Mouse (Mus musculus) hematopoietic stem cell, adult 5-6 weeks (primary cell): Measurements from ENCODE around the gene H2al1j. TPM values are rescaled to one million over a fixed set of nuclear protein-coding genes. Genes with fewer than 3 reads are reported as not detected.
"Not testable (repeated sequence)": the region's sequence is repeated elsewhere in the genome, so short reads cannot be mapped to it uniquely, and the experiment has no call there.

Experiments
- ATAC-seq, 2 experiments: fragments of 125-278 bp in 1 of 2; replicated peaks in 1 of 2; 2 replicates each; pipeline ENCODE4 v1.8.0; 2016 to 2017; ENCODE audit warnings: inconsistent platforms in 2 of 2, mild to moderate bottlenecking in 2 of 2, moderate number of reproducible peaks in 2 of 2, low read depth in 1 of 2, moderate TSS enrichment in 1 of 2; ENCODE audit not compliant: low FRiP score in 2 of 2, poor library complexity in 2 of 2, severe bottlenecking in 2 of 2, insufficient read depth in 1 of 2, low TSS enrichment in 1 of 2
- total RNA-seq: library from RNA; stranded (forward); fragments of 172-1452, 232-1000 nt; gene quantifications from 2 replicates; pipeline ENCODE4 v1.2.3, GENCODE M21; 2017

The H2al1j gene
- not detected in 2 replicates for total RNA-seq

DNA sequence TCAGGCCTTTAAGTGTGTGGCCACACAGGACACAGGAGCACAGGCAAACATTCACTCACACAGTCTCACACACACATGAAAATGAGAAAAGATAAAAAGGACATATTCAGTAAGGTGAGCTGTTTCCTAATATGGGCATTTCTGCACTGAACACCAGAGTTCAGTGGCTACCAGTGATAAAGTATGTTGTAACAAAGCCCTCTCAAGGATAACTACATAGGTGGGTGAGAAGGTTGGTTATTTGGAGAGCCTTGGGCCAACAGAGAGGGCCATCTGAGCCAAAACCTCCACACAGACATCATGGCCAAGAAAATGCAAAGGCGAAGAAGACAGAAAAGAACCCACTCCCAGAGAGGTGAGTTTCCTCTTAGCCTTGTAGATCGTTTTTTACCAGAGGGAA, at the start of gene H2al1j:
H2al1j (plus strand) TSS at position 301 of the 400 bp plus-strand sequence.
- not testable (repeated sequence) for ATAC-seq

DNA sequence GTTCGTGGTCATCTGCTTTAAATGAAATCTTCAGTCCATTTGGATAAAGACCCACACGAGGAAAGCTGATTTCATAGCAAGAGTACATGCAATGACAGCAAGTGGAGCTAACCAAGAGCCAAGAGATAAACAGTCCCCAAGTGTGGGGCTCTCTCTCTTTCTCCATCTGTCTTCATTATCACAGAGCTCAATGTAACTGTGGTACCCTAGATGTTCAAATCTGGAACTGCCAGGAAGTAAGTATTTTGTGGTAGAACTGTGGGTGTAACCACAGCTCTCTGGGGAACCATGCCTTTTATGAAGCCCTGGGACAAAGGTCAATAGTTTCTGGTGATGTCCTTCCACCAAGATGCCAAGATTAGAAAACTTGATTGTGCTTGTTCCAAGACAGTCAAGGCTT, 46.9 kb upstream of the H2al1j start:
- no peak for ATAC-seq

DNA sequence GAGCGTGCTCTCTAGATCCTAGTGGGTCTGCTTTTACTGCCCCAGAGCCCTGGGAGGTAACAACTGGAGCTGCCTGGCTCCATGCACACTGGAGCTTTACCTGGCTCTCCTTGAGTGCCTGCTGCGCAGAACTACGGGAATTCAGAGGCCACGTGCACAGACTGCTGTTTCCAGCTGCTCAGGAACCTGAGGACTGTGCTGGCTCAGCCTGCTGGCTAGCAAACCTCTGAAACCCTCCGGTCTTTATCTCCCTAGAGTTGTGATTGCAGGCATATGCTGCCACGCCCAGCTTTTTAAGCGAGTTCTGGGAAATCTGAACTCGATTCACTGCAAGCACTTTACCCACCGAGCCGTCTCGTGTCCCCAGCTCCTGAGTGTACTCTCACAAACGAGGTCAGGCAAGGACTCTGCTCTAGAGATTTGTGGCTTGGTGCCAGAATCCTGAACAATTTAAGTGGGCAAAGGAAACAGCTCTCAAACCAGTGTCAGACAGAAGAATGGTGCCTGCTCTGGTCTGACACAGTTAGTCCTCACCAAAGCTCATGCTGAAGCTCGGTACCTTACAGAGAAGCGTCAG, 39.2 kb upstream of the H2al1j start:
- no peak for ATAC-seq

DNA sequence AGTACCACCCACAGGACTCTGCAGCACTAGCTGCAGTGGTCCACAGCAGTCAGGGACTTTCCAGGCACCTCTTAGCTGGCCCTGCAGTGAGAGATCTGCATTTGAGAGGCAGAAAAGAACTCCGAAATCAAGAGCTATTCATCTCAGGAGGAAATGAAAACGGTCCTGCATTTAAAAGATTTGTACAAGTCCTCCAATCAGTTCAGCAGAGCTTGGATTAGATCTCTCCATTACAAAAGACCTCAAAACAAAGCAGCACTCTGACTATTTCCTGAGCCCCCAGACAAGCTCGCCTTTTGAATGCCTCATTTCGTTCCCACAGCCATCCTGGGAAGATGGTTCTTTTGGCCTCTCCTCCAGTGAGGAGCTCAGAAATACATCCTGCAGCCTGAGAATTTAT, 38.4 kb upstream of the H2al1j start:
- ATAC-seq, result no peak

DNA sequence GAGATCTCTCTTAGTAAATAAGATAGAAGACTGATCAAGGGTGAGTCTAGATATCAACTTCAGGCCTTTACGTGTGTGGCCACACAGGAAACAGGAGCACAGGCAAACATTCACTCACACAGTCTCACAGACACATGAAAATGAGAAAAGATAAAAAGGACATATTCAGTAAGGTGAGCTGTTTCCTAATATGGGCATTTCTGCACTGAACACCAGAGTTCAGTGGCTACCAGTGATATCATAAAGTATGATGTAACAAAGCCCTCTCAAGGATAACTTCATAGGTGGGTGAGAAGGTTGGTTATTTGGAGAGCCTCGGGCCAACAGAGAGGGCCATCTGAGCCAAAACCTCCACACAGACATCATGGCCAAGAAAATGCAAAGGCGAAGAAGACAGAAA, 28.7 kb upstream of the H2al1j start, which contains the start of gene H2al1a:
H2al1a (plus strand) TSS at position 301 of the 400 bp plus-strand sequence.
- not testable (repeated sequence) for ATAC-seq

DNA sequence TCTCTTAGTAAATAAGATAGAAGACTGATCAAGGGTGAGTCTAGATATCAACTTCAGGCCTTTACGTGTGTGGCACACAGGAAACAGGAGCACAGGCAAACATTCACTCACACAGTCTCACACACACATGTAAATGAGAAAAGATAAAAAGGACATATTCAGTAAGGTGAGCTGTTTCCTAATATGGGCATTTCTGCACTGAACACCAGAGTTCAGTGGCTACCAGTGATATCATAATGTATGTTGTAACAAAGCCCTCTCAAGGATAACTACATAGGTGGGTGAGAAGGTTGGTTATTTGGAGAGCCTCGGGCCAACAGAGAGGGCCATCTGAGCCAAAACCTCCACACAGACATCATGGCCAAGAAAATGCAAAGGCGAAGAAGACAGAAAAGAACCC, 25.5 kb upstream of the H2al1j start, which contains the start of gene H2al1b:
H2al1b (plus strand) TSS at position 301 of the 400 bp plus-strand sequence.
- not testable (repeated sequence) for ATAC-seq

DNA sequence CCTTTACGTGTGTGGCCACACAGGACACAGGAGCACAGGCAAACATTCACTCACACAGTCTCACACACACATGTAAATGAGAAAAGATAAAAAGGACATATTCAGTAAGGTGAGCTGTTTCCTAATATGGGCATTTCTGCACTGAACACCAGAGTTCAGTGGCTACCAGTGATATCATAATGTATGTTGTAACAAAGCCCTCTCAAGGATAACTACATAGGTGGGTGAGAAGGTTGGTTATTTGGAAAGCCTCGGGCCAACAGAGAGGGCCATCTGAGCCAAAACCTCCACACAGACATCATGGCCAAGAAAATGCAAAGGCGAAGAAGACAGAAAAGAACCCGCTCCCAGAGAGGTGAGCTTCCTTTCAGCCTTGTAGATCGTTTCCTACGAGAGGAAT, 22.3 kb upstream of the H2al1j start, which contains the start of gene H2al1c:
H2al1c (plus strand) TSS at position 301 of the 400 bp plus-strand sequence.
- not testable (repeated sequence) for ATAC-seq

DNA sequence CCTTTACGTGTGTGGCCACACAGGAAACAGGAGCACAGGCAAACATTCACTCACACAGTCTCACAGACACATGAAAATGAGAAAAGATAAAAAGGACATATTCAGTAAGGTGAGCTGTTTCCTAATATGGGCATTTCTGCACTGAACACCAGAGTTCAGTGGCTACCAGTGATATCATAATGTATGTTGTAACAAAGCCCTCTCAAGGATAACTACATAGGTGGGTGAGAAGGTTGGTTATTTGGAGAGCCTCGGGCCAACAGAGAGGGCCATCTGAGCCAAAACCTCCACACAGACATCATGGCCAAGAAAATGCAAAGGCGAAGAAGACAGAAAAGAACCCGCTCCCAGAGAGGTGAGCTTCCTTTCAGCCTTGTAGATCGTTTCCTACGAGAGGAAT, 19.1 kb upstream of the H2al1j start, which contains the start of gene H2al1d:
H2al1d (plus strand) TSS at position 301 of the 400 bp plus-strand sequence.
- not testable (repeated sequence) for ATAC-seq

DNA sequence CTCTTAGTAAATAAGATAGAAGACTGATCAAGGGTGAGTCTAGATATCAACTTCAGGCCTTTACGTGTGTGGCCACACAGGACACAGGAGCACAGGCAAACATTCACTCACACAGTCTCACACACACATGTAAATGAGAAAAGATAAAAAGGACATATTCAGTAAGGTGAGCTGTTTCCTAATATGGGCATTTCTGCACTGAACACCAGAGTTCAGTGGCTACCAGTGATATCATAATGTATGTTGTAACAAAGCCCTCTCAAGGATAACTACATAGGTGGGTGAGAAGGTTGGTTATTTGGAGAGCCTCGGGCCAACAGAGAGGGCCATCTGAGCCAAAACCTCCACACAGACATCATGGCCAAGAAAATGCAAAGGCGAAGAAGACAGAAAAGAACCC, 16.0 kb upstream of the H2al1j start, which contains the start of gene H2al1e:
H2al1e (plus strand) TSS at position 301 of the 400 bp plus-strand sequence.
- ATAC-seq, result not testable (repeated sequence)

DNA sequence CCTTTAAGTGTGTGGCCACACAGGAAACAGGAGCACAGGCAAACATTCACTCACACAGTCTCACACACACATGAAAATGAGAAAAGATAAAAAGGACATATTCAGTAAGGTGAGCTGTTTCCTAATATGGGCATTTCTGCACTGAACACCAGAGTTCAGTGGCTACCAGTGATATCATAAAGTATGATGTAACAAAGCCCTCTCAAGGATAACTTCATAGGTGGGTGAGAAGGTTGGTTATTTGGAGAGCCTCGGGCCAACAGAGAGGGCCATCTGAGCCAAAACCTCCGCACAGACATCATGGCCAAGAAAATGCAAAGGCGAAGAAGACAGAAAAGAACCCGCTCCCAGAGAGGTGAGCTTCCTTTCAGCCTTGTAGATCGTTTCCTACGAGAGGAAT, 12.8 kb upstream of the H2al1j start, which contains the start of gene H2al1f:
H2al1f (plus strand) TSS at position 301 of the 400 bp plus-strand sequence.
- not testable (repeated sequence) for ATAC-seq

DNA sequence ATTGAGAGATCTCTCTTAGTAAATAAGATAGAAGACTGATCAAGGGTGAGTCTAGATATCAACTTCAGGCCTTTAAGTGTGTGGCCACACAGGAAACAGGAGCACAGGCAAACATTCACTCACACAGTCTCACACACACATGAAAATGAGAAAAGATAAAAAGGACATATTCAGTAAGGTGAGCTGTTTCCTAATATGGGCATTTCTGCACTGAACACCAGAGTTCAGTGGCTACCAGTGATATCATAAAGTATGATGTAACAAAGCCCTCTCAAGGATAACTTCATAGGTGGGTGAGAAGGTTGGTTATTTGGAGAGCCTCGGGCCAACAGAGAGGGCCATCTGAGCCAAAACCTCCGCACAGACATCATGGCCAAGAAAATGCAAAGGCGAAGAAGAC, 9.7 kb upstream of the H2al1j start, which contains the start of gene H2al1g:
H2al1g (plus strand) TSS at position 301 of the 400 bp plus-strand sequence.
- not testable (repeated sequence) for ATAC-seq

DNA sequence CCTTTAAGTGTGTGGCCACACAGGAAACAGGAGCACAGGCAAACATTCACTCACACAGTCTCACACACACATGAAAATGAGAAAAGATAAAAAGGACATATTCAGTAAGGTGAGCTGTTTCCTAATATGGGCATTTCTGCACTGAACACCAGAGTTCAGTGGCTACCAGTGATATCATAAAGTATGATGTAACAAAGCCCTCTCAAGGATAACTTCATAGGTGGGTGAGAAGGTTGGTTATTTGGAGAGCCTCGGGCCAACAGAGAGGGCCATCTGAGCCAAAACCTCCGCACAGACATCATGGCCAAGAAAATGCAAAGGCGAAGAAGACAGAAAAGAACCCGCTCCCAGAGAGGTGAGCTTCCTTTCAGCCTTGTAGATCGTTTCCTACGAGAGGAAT, 6.4 kb upstream of the H2al1j start, which contains the start of gene H2al1h:
H2al1h (plus strand) TSS at position 301 of the 400 bp plus-strand sequence.
- ATAC-seq, result not testable (repeated sequence)

DNA sequence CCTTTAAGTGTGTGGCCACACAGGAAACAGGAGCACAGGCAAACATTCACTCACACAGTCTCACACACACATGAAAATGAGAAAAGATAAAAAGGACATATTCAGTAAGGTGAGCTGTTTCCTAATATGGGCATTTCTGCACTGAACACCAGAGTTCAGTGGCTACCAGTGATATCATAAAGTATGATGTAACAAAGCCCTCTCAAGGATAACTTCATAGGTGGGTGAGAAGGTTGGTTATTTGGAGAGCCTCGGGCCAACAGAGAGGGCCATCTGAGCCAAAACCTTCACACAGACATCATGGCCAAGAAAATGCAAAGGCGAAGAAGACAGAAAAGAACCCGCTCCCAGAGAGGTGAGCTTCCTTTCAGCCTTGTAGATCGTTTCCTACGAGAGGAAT, 3.3 kb upstream of the H2al1j start, which contains the start of gene H2al1i:
H2al1i (plus strand) TSS at position 301 of the 400 bp plus-strand sequence.
- not testable (repeated sequence) for ATAC-seq

DNA sequence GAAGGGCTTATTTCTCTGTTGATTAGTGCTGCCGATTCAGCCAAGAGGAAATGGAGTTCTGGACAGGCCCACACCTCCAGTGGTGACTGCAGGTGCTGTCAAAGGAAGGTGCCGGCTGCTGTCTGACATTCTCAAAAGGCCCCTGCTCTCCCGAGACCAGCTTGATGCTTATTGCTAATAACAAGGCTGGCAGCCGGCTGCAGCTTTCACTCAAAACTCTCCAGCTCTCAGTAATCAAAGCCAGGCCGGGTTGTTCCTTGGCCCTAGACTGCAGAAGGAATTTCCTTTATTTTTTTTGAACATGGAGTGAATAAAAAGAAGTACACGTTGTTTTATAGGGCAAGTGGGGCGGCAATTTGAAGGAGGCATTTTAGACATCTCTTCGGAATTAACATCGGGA, 18.1 kb downstream of the H2al1j start:
- ATAC-seq, result no peak

DNA sequence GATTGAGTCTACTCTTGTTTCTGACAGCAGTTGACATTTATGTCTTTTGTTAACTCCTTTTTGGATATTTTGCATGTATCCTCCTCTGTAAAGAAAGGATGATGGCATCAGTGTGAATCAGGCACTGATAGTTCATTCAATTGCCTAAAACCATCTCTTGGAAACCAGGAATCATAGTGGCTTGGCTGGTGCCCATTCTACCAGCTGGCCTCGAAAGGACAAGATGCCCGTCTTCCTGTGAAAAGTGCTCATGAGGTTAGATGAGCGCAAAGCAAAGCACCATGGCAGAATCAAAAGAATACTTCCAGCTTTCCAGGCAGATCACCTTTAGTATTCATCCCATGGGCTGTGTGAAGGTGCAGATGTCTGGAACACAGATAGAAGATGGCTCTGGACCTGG, 19.1 kb downstream of the H2al1j start:
- ATAC-seq, result no peak

DNA sequence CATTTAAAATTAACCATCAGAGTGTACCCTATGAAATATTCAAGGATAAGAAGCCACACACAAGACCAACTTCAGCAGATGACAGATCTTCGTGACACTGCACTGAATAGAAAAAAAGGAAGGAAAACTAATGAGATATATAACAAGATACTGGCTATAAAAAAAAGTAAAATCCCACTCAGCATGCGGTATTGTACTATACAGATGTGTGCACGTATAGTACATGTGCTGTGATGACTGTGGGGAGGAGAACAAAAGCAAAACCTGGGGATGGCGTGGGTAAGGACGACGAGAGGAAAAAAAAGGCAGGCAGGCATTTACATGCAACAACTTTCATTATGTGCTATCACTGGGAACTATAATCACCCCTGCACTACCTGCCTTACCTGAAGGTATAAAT, 33.2 kb downstream of the H2al1j start:
- ATAC-seq, result peak; percentile 29 to 32; a peak in 1 of 4 replicates

DNA sequence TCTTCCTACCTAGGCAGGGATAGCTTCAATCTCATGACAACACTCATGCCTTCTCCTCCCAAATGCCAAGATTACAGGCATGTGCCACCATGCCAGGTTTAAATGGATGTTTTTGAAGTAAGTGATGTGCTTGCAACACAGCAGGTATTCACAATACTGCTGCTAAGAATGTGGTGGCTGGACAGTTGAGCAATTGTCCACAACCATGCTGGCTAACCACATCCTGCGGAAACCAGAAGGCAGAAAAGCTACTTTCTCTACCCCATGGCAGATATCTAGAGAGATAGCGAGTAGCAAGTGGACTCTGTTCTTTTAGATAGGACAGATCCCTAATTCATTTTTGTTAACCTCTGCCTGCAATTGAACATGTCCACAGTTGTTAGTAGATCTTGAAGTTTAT, 33.6 kb downstream of the H2al1j start:
- peak; percentile 42 to 88; a peak in 3 of 4 replicates for ATAC-seq

DNA sequence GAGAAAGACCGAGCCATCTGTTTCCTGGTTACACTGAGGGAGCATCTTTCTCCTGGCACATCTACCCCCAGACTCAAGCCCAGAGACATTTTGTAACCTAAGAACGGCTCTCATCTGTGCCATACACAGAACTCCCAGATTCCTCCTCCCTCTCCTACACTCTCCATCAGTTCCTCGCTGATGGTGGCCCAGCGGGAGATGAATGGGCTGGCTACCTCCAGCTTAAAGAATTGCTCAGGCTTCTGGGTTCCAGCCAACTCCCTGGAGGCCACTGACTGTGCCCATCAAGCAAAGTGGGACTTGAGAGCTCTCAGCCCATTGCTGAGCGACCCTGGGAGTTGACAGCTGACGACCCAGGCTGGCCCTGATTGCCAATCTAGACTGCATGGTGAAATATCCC, 36.3 kb downstream of the H2al1j start:
- no peak for ATAC-seq
